Mouse (Mus musculus) embryonic facial prominence, embryonic 15.5 days (tissue): ENCODE data around the gene Pcp4l1. TPM values are rescaled to one million over a fixed set of nuclear protein-coding genes. Genes with fewer than 3 reads are reported as not detected.

Source experiments
- ATAC-seq: fragments of 200-750 bp; cut with Nextera tagmentation; 2 replicates; pipeline ENCODE4 v1.8.0; 2017; ENCODE audit warnings: low read depth, moderate TSS enrichment; ENCODE audit not compliant: insufficient number of reproducible peaks, low FRiP score, low TSS enrichment
- H3K27ac ChIP-seq: fragments of 300-500 bp; sonication (generic); replicated peaks from 2 replicates; pipeline ENCODE4 v1.5.1; 2015; ENCODE audit warnings: mild to moderate bottlenecking, inconsistent platforms
- H3K27me3 ChIP-seq: fragments of 300-500 bp; sonication (generic); 2 replicates; pipeline ENCODE4 v1.6.1; 2015; ENCODE audit warnings: inconsistent platforms
- H3K36me3 ChIP-seq: fragments of 300-500 bp; sonication (generic); 2 replicates; pipeline ENCODE4 v1.6.1; 2015; ENCODE audit warnings: mild to moderate bottlenecking, inconsistent platforms
- H3K4me1 ChIP-seq: fragments of 300-500 bp; sonication (generic); 2 replicates; pipeline ENCODE4 v1.6.1; 2015; ENCODE audit warnings: inconsistent platforms
- H3K4me2 ChIP-seq: fragments of 300-500 bp; sonication (generic); replicated peaks from 2 replicates; pipeline ENCODE4 v1.6.1; 2015; ENCODE audit warnings: mild to moderate bottlenecking, inconsistent platforms
- H3K4me3 ChIP-seq: fragments of 300-500 bp; sonication (generic); replicated peaks from 2 replicates; pipeline ENCODE4 v1.5.1; 2015; ENCODE audit warnings: mild to moderate bottlenecking, inconsistent platforms
- H3K9ac ChIP-seq: fragments of 300-500 bp; sonication (generic); 2 replicates; pipeline ENCODE4 v1.6.1; 2015; ENCODE audit warnings: inconsistent platforms
- H3K9me3 ChIP-seq: fragments of 300-500 bp; sonication (generic); replicated peaks from 2 replicates; pipeline ENCODE4 v1.6.1; 2016; ENCODE audit warnings: inconsistent platforms
- WGBS: fragments of 180-500 bp; shearing (Covaris S2); methylation state at CpG from one replicate; pipeline ENCODE4 v1.1.7; 2015; 5-methylcytosine and 5-hydroxymethylcytosine counted together
- polyA plus RNA-seq: library from polyadenylated mRNA; unstranded; fragments of >200 nt; fragmentation: Nextera tagmentation; extraction: Ambion mirVana; gene quantifications from 2 replicates; pipeline ENCODE4 v1.2.1, GENCODE M21; 2015

Gene Pcp4l1
- polyA plus RNA-seq, 1 experiment from 2014 or later: 35.8 TPM

DNA sequence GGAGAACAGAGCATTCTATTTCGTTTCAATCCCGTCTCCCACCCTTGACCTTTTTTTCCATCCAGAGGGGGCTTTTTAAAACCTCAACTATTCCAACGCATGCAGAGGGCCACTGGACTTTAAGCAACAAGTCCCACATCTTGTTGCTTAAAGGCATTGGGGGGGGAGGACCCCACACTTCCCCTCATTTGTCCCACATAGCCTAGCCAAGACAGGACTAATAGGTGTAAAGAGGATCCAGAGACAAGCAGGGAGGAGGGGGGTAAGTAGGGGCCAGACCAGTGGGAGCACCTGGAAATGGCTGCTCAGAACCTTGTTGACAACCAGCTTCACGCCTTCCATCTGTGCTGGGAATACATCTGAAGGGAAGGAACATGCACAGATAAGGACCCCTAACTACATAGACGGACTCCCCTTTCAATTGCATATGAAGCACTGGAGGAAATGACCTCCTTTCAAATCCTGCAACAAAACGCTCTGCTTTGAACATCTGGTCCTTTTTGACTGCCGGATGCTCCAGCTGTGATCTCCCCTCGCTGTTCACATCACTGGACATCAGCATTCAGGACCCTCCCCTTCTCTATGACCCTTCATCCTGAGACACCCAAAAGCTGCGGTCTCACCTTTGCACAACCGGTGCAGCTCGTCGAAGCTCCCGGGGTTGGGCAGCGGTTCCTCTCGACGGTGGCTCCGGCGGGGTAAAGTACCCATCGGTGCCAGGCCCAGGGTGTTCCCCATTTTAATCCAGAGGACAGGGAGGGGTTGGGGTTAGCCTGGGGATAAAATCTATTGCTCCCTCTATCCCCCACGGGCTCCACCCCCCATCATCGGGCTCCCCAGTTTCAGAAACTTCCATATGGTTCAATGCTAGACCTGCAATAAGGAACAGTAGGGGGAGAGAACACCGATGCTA lies 25.5 kb upstream of the Pcp4l1 start:
- Histone ChIP-seq H3K4me2 (peak overlapping the region; percentile 86), H3K27ac (no peak overlapping the region), H3K4me3 (peak overlapping the region; percentile 72), H3K9ac (peak overlapping the region; percentile 31), H3K9me3 (no peaks in the 10 kb centered on the region), H3K27me3 (no peaks in the 10 kb centered on the region), H3K4me1 (peaks cover 12% of the 10 kb centered on the region), H3K36me3 (peaks cover 14% of the 10 kb centered on the region; the same call in 1 of the 2 replicates)
- ATAC-seq: no peak
- 6% methylated on average over 22 of the region's 22 CpGs for WGBS

DNA sequence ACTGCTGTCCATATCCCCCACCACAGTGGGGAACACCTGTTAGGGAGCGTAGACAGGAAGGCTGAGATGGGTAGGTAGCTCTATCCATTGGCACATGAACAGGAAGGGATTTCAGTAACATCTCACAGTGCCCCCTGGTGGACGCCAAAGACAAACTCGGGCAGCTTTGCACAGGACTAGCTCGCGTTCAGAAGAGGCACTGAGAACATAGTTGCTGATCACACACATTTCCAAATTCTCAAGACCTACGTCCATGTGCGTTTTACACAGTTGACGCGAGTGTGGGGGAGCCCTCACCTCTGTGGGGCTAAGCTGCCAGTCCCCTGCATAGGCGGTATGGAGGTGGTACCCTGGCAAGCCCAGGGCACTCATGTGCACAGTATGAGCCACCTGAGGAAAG lies 24.8 kb upstream of the Pcp4l1 start:
- H3K27me3 ChIP-seq: no peaks in the 10 kb centered on the region
- peaks cover 12% of the 10 kb centered on the region for H3K4me1 ChIP-seq
- no peak overlapping the region for H3K27ac ChIP-seq
- ATAC-seq: no peak
- H3K9me3 ChIP-seq: no peaks in the 10 kb centered on the region
- no peak overlapping the region for H3K9ac ChIP-seq
- H3K4me3 ChIP-seq: peak overlapping the region; percentile 72; the same call in 1 of the 2 replicates
- peaks cover 14% of the 10 kb centered on the region; the same call in 1 of the 2 replicates for H3K36me3 ChIP-seq
- peak overlapping the region; percentile 86 for H3K4me2 ChIP-seq
- 4% methylated on average over 10 of the region's 10 CpGs for WGBS

GRCm38 (mm10) chr1:171216241-171216955 lies 20.3 kb upstream of the Pcp4l1 start:
- ATAC-seq: no peak
- Histone ChIP-seq H3K4me2 (no peak overlapping the region), H3K36me3 (peaks cover 14% of the 10 kb centered on the region; the same call in 1 of the 2 replicates), H3K4me1 (peaks cover 6% of the 10 kb centered on the region), H3K9ac (no peak overlapping the region), H3K27me3 (no peaks in the 10 kb centered on the region), H3K9me3 (no peaks in the 10 kb centered on the region), H3K4me3 (no peak overlapping the region), H3K27ac (no peak overlapping the region)
- WGBS: 86% methylated on average over 18 of the region's 18 CpGs

GRCm38 (mm10) chr1:171213801-171214496 lies 17.9 kb upstream of the Pcp4l1 start, which contains the start of gene Nr1i3:
Gene Nr1i3 (plus strand): TSS chr1:171213970.
- Histone ChIP-seq H3K4me2 (no peak within 1 kb of the TSS), H3K4me1 (no peaks in the 10 kb centered on the region), H3K9ac (no peak within 1 kb of the TSS), H3K36me3 (peaks cover 5% of the 10 kb centered on the region; the same call in 1 of the 2 replicates), H3K9me3 (no peaks in the 10 kb centered on the region), H3K4me3 (no peak within 1 kb of the TSS), H3K27ac (no peak within 1 kb of the TSS), H3K27me3 (no peaks in the 10 kb centered on the region)
- no peak for ATAC-seq
- WGBS: 71% methylated on average over 10 of the region's 10 CpGs

DNA sequence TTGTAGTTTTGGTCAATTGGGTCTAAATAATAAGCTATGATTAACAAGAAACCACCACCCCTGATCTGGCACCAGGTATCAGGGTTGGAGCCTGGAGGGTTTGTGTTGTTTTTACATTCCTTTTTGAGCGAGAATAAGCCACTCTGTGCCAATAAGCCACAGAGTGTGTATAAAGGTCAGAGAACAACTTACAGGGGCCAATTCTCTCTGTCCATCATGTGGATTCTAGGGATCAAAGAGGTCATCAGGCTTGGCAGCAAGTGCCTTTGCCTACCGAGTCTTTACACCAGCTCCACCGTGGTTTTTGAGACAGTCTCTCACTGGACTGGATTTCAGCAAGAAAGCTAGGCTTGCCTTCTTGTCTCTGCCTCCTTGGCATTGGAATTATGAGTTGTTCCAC lies 16.8 kb upstream of the Pcp4l1 start:
- ATAC-seq: no peak
- H3K4me2 ChIP-seq: no peak overlapping the region
- H3K9me3 ChIP-seq: no peaks in the 10 kb centered on the region
- H3K36me3 ChIP-seq: no peaks in the 10 kb centered on the region
- H3K9ac ChIP-seq: no peak overlapping the region
- H3K27me3 ChIP-seq: no peaks in the 10 kb centered on the region
- H3K27ac ChIP-seq: no peak overlapping the region
- H3K4me1 ChIP-seq: no peaks in the 10 kb centered on the region
- WGBS: 39% methylated on average over 3 of the region's 3 CpGs
- H3K4me3 ChIP-seq: no peak overlapping the region

- no peaks in the 10 kb centered on the region for H3K9me3 ChIP-seq
- 11% methylated on average over 4 of the region's 4 CpGs for WGBS
- no peak overlapping the region for H3K9ac ChIP-seq
- no peak overlapping the region for H3K27ac ChIP-seq
- no peak for ATAC-seq
- no peaks in the 10 kb centered on the region for H3K27me3 ChIP-seq
- H3K36me3 ChIP-seq: no peaks in the 10 kb centered on the region
- no peak overlapping the region for H3K4me3 ChIP-seq
- no peak overlapping the region for H3K4me2 ChIP-seq
- H3K4me1 ChIP-seq: no peaks in the 10 kb centered on the region
These were observed 13.3 kb upstream of the Pcp4l1 start for GRCm38 (mm10) chr1:171209409-171209808.

DNA sequence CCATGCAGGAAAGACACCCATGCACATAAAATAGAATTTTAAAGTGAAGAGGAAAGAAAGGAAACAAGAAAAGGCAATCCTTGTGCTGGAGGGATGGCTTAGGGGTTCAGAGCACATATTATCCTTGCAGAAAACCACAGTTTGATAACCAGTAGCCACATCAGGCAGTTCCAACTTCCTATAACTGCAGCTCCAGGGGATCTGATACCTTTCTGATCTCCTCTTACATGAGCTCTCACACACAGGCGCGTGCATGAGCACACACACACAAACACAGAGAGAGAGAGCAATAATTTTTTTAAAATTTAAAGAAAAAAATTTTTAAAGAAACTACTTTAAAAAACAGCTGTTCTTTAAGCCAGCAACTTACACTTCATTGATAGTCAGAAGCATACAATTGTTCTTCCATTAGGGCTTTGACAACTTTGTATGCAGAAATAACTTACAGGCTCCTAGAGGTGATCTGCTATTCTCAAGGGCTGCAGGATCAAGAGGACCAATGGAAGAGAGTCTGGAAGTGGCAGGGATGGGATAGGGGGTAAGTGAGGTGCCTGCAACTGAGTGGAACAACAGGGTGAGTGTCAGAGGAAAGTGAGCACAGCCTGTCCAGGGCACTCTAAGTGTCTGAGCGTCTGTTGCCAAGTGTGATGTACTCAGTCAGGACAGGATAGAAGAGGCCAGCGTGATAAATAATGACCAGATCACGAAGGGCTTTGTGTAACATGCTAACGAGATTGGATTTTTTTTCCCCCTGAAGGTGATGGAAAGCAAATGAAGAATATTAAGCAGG lies 9.8 kb upstream of the Pcp4l1 start:
- Histone ChIP-seq H3K27ac (no peak overlapping the region), H3K9me3 (no peaks in the 10 kb centered on the region), H3K9ac (no peak overlapping the region), H3K4me3 (no peak overlapping the region), H3K4me1 (no peaks in the 10 kb centered on the region), H3K36me3 (no peaks in the 10 kb centered on the region), H3K27me3 (no peaks in the 10 kb centered on the region), H3K4me2 (no peak overlapping the region)
- WGBS: 71% methylated on average over 6 of the region's 6 CpGs
- no peak for ATAC-seq

GRCm38 (mm10) chr1:171204249-171204644 lies 8.2 kb upstream of the Pcp4l1 start:
- H3K4me3 ChIP-seq: no peak overlapping the region
- 39% methylated on average over 7 of the region's 7 CpGs for WGBS
- no peak for ATAC-seq
- H3K27me3 ChIP-seq: 0 out of 2 replicates have a peak, but pooled peaks cover 4% of the 10 kb centered on the region
- H3K27ac ChIP-seq: no peak overlapping the region
- H3K9me3 ChIP-seq: no peaks in the 10 kb centered on the region
- no peak overlapping the region for H3K9ac ChIP-seq
- H3K36me3 ChIP-seq: no peaks in the 10 kb centered on the region
- H3K4me1 ChIP-seq: no peaks in the 10 kb centered on the region
- H3K4me2 ChIP-seq: no peak overlapping the region

DNA sequence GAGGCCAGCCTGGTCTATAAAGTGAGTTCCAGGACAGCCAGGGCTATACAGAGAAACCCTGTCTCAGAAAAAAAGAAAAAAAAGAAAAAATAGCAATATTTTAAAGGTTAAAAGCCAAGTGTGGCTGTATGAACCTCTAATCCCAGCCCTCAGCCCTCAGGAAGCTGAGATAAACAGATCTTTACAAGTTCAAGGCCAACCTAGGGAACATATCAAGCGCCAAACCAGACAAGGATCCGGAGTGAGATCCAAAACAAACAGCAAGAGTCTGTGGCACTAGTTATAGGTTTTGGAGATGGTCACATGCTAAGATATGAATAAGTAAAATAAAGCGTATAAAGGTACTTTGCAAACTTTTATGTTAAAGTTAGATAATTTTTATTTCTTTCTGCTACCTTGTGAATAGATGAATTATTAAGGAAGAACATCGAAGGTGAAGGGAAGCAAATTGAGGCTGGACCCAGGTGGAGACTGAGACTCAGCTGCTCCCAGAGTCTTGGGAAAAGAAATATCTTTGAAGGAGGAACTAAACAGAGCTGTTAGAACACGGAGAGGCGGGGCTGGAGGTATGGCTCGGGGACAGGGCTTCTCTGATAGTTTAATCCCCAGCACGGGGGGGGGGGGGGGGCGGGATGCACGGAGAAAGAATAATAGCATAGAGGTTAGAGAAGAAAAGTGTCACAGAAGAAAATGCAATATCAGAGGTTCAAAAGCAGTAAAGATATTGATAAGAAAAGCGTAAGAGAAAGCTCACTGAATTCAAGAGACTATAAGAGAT lies 7.6 kb upstream of the Pcp4l1 start:
- Histone ChIP-seq H3K4me1 (no peaks in the 10 kb centered on the region), H3K4me2 (no peak overlapping the region), H3K9me3 (no peaks in the 10 kb centered on the region), H3K36me3 (no peaks in the 10 kb centered on the region), H3K27me3 (0 out of 2 replicates have a peak, but pooled peaks cover 4% of the 10 kb centered on the region), H3K9ac (no peak overlapping the region), H3K4me3 (no peak overlapping the region), H3K27ac (no peak overlapping the region)
- no peak for ATAC-seq
- 46% methylated on average over 11 of the region's 11 CpGs for WGBS

DNA sequence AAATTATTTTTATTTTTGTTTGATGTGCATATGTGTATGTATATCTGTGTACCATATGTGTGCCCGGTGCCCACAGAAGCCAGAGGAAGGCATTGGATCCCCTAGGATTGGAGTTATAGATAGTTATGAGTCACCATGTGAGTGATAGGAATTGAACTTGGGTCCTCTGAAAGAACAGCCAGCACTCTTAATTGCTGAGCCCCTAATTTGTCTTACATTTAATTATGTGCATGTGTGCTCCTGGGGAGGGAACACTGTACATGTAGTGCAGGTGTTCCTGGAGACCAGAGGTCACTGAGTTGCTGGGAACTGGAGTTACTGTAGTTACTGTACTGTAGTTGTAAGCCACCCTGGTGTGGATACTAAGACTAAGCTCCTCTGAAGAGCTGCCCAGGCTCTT lies 4.7 kb upstream of the Pcp4l1 start:
- no peak overlapping the region for H3K4me3 ChIP-seq
- H3K27me3 ChIP-seq: peaks cover 13% of the 10 kb centered on the region
- H3K9me3 ChIP-seq: no peaks in the 10 kb centered on the region
- H3K27ac ChIP-seq: no peak overlapping the region
- H3K36me3 ChIP-seq: no peaks in the 10 kb centered on the region
- H3K9ac ChIP-seq: no peak overlapping the region
- 94% methylated on average over 1 of the region's 1 CpGs for WGBS
- H3K4me2 ChIP-seq: no peak overlapping the region
- no peak for ATAC-seq
- peaks cover 5% of the 10 kb centered on the region for H3K4me1 ChIP-seq
